Mouse (Mus musculus): ENCODE results near the gene Olfr38. TPM values are rescaled to one million over a fixed set of nuclear protein-coding genes. Genes with fewer than 3 reads are reported as not detected.

Gene Olfr38
- polyA plus RNA-seq, 1 experiment from 2014 or later, result not detected

DNA sequence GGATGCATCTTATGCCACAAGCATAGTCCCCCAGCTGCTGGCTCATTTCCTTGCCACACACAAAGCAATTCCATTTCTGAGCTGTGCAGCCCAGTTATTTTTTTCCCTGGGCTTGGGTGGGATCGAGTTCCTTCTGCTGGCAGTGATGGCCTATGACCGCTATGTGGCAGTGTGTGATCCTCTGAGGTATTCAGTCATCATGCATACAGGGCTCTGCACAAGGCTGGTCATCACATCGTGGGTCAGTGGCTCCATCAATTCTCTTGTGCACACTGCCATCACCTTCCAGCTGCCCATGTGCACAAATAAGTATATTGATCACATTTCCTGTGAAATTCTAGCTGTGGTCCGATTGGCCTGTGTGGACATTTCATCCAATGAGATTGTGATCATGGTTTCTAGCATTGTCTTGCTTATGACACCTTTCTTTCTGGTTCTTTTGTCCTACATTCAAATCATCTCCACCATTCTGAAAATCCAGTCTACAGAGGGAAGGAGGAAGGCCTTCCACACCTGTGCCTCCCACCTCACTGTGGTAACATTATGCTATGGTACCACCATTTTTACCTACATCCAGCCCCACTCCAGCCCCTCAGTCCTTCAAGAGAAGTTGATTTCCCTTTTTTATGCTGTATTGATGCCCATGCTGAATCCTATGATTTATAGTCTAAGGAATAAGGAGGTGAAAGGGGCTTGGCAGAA, 34.2 kb downstream of the Olfr38 start:
- DNase-seq (ENCODE audit: low spot score, missing footprints) (no peak), ATAC-seq (ENCODE audit: low FRiP score) (peak; percentile 59; the same call in 1 of the 2 replicates)
- Histone ChIP-seq H3K9me3 (ENCODE audit: control insufficient read depth, low read length) (no peaks in the 10 kb centered on the region), H3K27ac (ENCODE audit: low read depth, low read length) (no peak overlapping the region), H3K4me2 (no peak overlapping the region), H3K36me3 (ENCODE audit: control insufficient read depth, insufficient read depth, low read length) (no peaks in the 10 kb centered on the region), H3K9ac (ENCODE audit: low read length) (no peak overlapping the region), H3K4me3 (ENCODE audit: low read depth, low read length) (no peak overlapping the region), H3K27me3 (ENCODE audit: control insufficient read depth, insufficient read depth, low read length) (no peaks in the 10 kb centered on the region), H3K4me1 (ENCODE audit: control insufficient read depth, insufficient read depth, low read length) (no peaks in the 10 kb centered on the region)
- 41% methylated on average over 4 of the region's 4 CpGs for WGBS

DNA sequence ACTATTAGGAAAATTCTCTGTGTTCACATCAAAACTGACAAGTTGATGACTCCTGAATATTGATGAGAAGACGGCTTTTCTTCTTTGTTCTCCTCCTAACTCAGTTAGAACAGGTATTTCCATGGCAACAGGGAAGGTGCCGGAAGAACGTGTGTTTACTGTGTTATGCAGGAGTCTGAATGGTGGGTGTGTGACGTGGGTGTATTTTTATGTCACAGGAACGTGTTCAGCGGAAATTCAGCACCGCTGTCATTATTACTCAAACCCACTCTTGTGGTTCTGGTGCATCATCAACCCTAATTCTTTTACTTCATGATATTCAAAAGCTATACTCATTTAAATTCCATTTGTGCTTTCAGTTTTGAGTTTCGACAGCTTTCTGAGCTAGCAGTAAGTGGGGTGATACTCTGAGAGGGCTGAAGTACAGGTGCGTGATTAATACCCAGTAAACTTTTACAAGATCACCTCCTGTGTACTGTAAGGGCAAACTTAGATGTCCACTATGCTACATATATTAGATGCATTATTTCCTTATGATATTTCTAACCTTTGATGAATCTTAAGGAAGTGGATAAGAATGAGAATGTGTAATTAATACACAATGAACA, 34.8 kb downstream of the Olfr38 start:
- no peak for ATAC-seq (ENCODE audit: low FRiP score)
- DNase-seq (ENCODE audit: low spot score, missing footprints), result no peak
- Histone ChIP-seq H3K4me2 (no peak overlapping the region), H3K4me1 (ENCODE audit: control insufficient read depth, insufficient read depth, low read length) (no peaks in the 10 kb centered on the region), H3K36me3 (ENCODE audit: control insufficient read depth, insufficient read depth, low read length) (no peaks in the 10 kb centered on the region), H3K9ac (ENCODE audit: low read length) (no peak overlapping the region), H3K27me3 (ENCODE audit: control insufficient read depth, insufficient read depth, low read length) (no peaks in the 10 kb centered on the region), H3K9me3 (ENCODE audit: control insufficient read depth, low read length) (no peaks in the 10 kb centered on the region), H3K4me3 (ENCODE audit: low read depth, low read length) (no peak overlapping the region), H3K27ac (ENCODE audit: low read depth, low read length) (no peak overlapping the region)
- 85% methylated on average over 9 of the region's 9 CpGs for WGBS

DNA sequence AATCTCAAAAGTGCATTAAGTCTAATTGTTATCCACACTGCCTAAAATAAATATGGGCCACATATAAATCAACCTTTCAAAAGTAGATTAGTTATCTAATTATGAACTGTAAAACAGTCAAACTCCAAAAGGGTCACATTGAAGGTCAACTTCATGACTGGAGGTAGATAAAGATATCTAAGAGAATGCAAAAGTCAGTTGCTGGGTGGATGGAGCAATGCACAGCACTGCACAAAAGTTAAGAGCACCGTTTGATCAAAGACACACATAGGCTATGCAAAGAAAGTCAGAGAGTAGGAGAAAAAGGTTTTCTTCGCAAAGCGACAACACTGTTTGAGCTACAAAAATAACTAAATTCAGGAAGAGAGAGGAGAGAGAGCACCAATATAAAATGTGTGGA, 38.8 kb downstream of the Olfr38 start:
- ATAC-seq (ENCODE audit: low FRiP score), result no peak
- H3K27ac ChIP-seq (ENCODE audit: low read depth, low read length), result no peak overlapping the region
- DNase-seq (ENCODE audit: low spot score, missing footprints), result no peak
- WGBS, result 84% methylated on average over 3 of the region's 3 CpGs
- no peak overlapping the region for H3K4me2 ChIP-seq
- H3K27me3 ChIP-seq (ENCODE audit: control insufficient read depth, insufficient read depth, low read length), result no peaks in the 10 kb centered on the region
- H3K36me3 ChIP-seq (ENCODE audit: control insufficient read depth, insufficient read depth, low read length), result no peaks in the 10 kb centered on the region
- H3K9ac ChIP-seq (ENCODE audit: low read length), result no peak overlapping the region
- H3K4me1 ChIP-seq (ENCODE audit: control insufficient read depth, insufficient read depth, low read length), result no peaks in the 10 kb centered on the region
- H3K9me3 ChIP-seq (ENCODE audit: control insufficient read depth, low read length), result no peaks in the 10 kb centered on the region
- no peak overlapping the region for H3K4me3 ChIP-seq (ENCODE audit: low read depth, low read length)

DNA sequence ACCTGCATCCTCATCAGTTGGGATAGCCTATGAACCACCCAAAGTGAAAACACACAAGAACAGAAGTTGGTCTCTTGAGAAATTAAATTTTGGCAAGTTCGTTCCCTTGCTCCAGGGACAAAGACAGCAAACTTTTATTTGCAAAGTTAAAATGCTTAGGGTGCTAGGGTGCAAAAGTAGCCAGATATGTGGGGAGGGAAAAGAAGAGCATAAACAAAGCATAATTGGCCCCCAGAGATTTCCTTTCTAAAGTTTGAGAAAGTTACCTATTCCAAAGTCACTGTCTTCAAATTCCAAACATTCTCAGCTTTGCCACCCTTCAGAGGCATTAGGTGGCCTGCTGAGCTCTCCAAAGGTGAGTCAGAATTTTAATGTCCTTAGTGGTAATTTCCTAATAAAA, 55.4 kb downstream of the Olfr38 start, which contains the start of gene Olfr450:
Olfr450 (plus strand) TSS at position 301 of the 400 bp plus-strand sequence.
- Histone ChIP-seq H3K4me1 (ENCODE audit: control insufficient read depth, insufficient read depth, low read length) (no peaks in the 10 kb centered on the region), H3K4me2 (no peak within 1 kb of the TSS), H3K4me3 (ENCODE audit: low read depth, low read length) (no peak within 1 kb of the TSS), H3K9me3 (ENCODE audit: control insufficient read depth, low read length) (no peaks in the 10 kb centered on the region), H3K27me3 (ENCODE audit: control insufficient read depth, insufficient read depth, low read length) (no peaks in the 10 kb centered on the region), H3K27ac (ENCODE audit: low read depth, low read length) (no peak within 1 kb of the TSS), H3K9ac (ENCODE audit: low read length) (no peak within 1 kb of the TSS), H3K36me3 (ENCODE audit: control insufficient read depth, insufficient read depth, low read length) (no peaks in the 10 kb centered on the region)
- WGBS, result 77% methylated on average over 1 of the region's 1 CpGs
- DNase-seq (ENCODE audit: low spot score, missing footprints) (no peak), ATAC-seq (ENCODE audit: low FRiP score) (no peak)

Other genes starting within 250 kb of the Olfr38 start
- gene Olfr455, start 208.8 kb upstream of the Olfr38 start, polyA plus RNA-seq (2014; fragmentation: Nextera tagmentation; extraction: Ambion mirVana), result not detected in 2 replicates
- not detected in 2 replicates for gene Tcaf3, start 158.7 kb upstream of the Olfr38 start, polyA plus RNA-seq (2014; fragmentation: Nextera tagmentation; extraction: Ambion mirVana)
- 1.8 and 1.9 TPM in 2 replicates for gene Tcaf2, start 111.2 kb upstream of the Olfr38 start, polyA plus RNA-seq (2014; fragmentation: Nextera tagmentation; extraction: Ambion mirVana)
- 155 and 156 TPM in 2 replicates for gene Tcaf1, start 46.3 kb upstream of the Olfr38 start, polyA plus RNA-seq (2014; fragmentation: Nextera tagmentation; extraction: Ambion mirVana)
- not detected in 2 replicates for gene Olfr453, start 17.0 kb upstream of the Olfr38 start, polyA plus RNA-seq (2014; fragmentation: Nextera tagmentation; extraction: Ambion mirVana)
- not detected in 2 replicates for gene Olfr452, start 28.7 kb downstream of the Olfr38 start, polyA plus RNA-seq (2014; fragmentation: Nextera tagmentation; extraction: Ambion mirVana)
- gene Olfr450, start 55.5 kb downstream of the Olfr38 start, polyA plus RNA-seq (2014; fragmentation: Nextera tagmentation; extraction: Ambion mirVana), result not detected in 2 replicates
- gene Olfr449, start 78.0 kb downstream of the Olfr38 start, polyA plus RNA-seq (2014; fragmentation: Nextera tagmentation; extraction: Ambion mirVana), result not detected in 2 replicates
- gene Olfr448, start 134.0 kb downstream of the Olfr38 start, polyA plus RNA-seq (2014; fragmentation: Nextera tagmentation; extraction: Ambion mirVana), result not detected in 2 replicates
- not detected in 2 replicates for gene Olfr447, start 152.5 kb downstream of the Olfr38 start, polyA plus RNA-seq (2014; fragmentation: Nextera tagmentation; extraction: Ambion mirVana)
- not detected in 2 replicates for gene Olfr446, start 165.0 kb downstream of the Olfr38 start, polyA plus RNA-seq (2014; fragmentation: Nextera tagmentation; extraction: Ambion mirVana)
- gene Olfr444, start 192.7 kb downstream of the Olfr38 start, polyA plus RNA-seq (2014; fragmentation: Nextera tagmentation; extraction: Ambion mirVana), result not detected in 2 replicates

Data from midbrain, embryonic 11.5 days (tissue).